Mouse (Mus musculus) bone marrow, adult 2 months (tissue): ENCODE measurements around the gene Lsamp.

Experiments used
- CTCF ChIP-seq: fragments of 200-500 bp; IDR thresholded peaks from 2 replicates; pipeline ENCODE4 v1.5.1; 2011; ENCODE audit warnings: low read length, control low read depth; ENCODE audit not compliant: control insufficient read depth, insufficient read depth
- POLR2A ChIP-seq: fragments of 200-500 bp; IDR thresholded peaks from 2 replicates; pipeline ENCODE4 v1.6.1; 2011; ENCODE audit warnings: low read depth, mild to moderate bottlenecking, control low read depth, low read length, borderline replicate concordance; ENCODE audit not compliant: control insufficient read depth

DNA sequence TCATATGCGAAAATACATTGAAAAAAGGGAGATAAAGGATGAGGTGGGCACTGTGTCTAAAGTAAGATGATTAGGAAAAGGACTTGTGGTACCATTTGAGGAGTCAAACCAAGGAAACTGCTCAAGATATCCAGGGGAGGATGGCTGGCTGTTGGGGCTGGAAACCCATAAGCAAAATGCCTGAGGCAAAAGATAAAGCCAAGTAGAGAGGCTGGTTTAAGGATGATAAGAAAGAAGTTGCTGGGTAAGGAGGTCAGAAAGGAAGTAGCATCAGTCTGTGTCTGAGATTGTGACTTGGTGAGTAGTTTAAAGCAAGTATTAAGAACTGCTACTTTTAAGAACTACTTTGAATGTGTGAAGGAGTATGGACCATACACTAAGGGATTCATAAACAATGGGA is 1497.7 kb downstream of the Lsamp start:
- TF ChIP-seq CTCF: no peak
- TF ChIP-seq POLR2A: no peak
